ENCODE assay signal across 8 mouse cellular contexts in genomic region chr17:5977921-5978504, GRCm38 (mm10). TPM values are rescaled to one million over a fixed set of nuclear protein-coding genes. Genes with fewer than 3 reads are reported as not detected.
DNase-seq lines count a peak whose midpoint lies in the region; ATAC-seq and TF ChIP-seq lines count a peak whose summit lies in the region.

No protein-coding gene starts in this region.

- no peak for TF ChIP-seq POLR2A in spleen, adult 2 months (IDR thresholded peaks at IDR 0.05; ENCODE audit: low read depth, low read length)

- no peaks in the 10 kb centered on the region for H3K9me3 ChIP-seq in limb, embryonic 15.5 days
- no peaks in the 10 kb centered on the region for H3K9me3 ChIP-seq in forebrain, embryonic 13.5 days (replicated peaks)

- no peak overlapping the region for H3K4me2 ChIP-seq in limb, embryonic 15.5 days
- no peak overlapping the region for H3K4me2 ChIP-seq in forebrain, embryonic 13.5 days

- TF ChIP-seq CTCF in spleen, adult 2 months (IDR thresholded peaks at IDR 0.05; ENCODE audit: extremely low read depth, insufficient read depth, insufficient read length, insufficient replicate concordance): no peak

- WGBS in spleen, adult 2 months: 69% methylated on average over 8 of the region's 8 CpGs
- WGBS in limb, embryonic 15.5 days: 74% methylated on average over 8 of the region's 8 CpGs
- WGBS in forebrain, embryonic 13.5 days: 56% methylated on average over 8 of the region's 8 CpGs

- no peaks in the 10 kb centered on the region for H3K36me3 ChIP-seq in spleen, adult 2 months (ENCODE audit: control insufficient read depth, insufficient read depth, low read length)
- H3K36me3 ChIP-seq in limb, embryonic 15.5 days: no peaks in the 10 kb centered on the region
- no peaks in the 10 kb centered on the region for H3K36me3 ChIP-seq in forebrain, embryonic 13.5 days (ENCODE audit: poor library complexity, severe bottlenecking)

- peak; percentile 42 for DNase-seq in gastrocnemius, adult 18-20 months (ENCODE audit: low spot score)
- no peak for DNase-seq in gastrocnemius, postnatal 10 days
- no peak for DNase-seq in spleen, adult 2 months (ENCODE audit: low read depth in 1 of 2, low spot score in 2 of 2)
- no peak for DNase-seq in spleen, adult 12 weeks (ENCODE audit: low spot score)
- DNase-seq in natural killer cell, adult 2 months (ENCODE audit: low spot score in 2 of 2): no peak
- DNase-seq in yolk sac, embryonic 10.5 days (ENCODE audit: low spot score): no peak

- no peak for ATAC-seq in limb, embryonic 15.5 days (ENCODE audit: insufficient number of reproducible peaks, low FRiP score, low TSS enrichment, low read depth)
- no peak for ATAC-seq in forebrain, embryonic 13.5 days

- H3K27me3 ChIP-seq in spleen, adult 2 months (ENCODE audit: control insufficient read depth, insufficient read depth, low read length): no peaks in the 10 kb centered on the region
- no peaks in the 10 kb centered on the region for H3K27me3 ChIP-seq in limb, embryonic 15.5 days
- H3K27me3 ChIP-seq in forebrain, embryonic 13.5 days: no peaks in the 10 kb centered on the region

- peak overlapping the region; percentile 45; the same call in 1 of the 2 replicates for H3K27ac ChIP-seq in spleen, adult 2 months (ENCODE audit: insufficient read depth, low read length)
- H3K27ac ChIP-seq in limb, embryonic 15.5 days: peak overlapping the region; percentile 7; the same call in 1 of the 2 replicates
- no peak overlapping the region for H3K27ac ChIP-seq in forebrain, embryonic 13.5 days

- no peak overlapping the region for H3K9ac ChIP-seq in limb, embryonic 15.5 days
- no peak overlapping the region for H3K9ac ChIP-seq in forebrain, embryonic 13.5 days

- peaks cover 2% of the 10 kb centered on the region; the same call in 1 of the 2 replicates for H3K4me1 ChIP-seq in spleen, adult 2 months (ENCODE audit: control insufficient read depth, insufficient read depth, insufficient read length)
- peaks cover 35% of the 10 kb centered on the region for H3K4me1 ChIP-seq in limb, embryonic 15.5 days
- peaks cover 22% of the 10 kb centered on the region for H3K4me1 ChIP-seq in forebrain, embryonic 13.5 days

- H3K4me3 ChIP-seq in spleen, adult 2 months (ENCODE audit: extremely low read depth, insufficient read depth, insufficient read length): no peak overlapping the region
- no peak overlapping the region for H3K4me3 ChIP-seq in limb, embryonic 15.5 days
- H3K4me3 ChIP-seq in forebrain, embryonic 13.5 days: no peak overlapping the region

RNA-seq across cellular contexts. Expression of gene Synj2, which starts 36.9 kb away (rescaled TPM):
- 10 to 100 TPM; 25.7 to 32.7 TPM for total RNA-seq in gastrocnemius, adult 18-20 months (2021)
- 10 to 100 TPM; 30.0 to 31.4 TPM for total RNA-seq in gastrocnemius, postnatal 10 days (2021)
- 1.6 and 2.4 TPM in 2 replicates for polyA plus RNA-seq in spleen, adult 2 months (2012; rRNA removed)
- polyA plus RNA-seq in limb, embryonic 15.5 days (2015; fragmentation: Nextera tagmentation; extraction: Ambion mirVana): 3.0 and 3.8 TPM in 2 replicates
- 0.34 and 0.46 TPM in 2 replicates for polyA plus RNA-seq in forebrain, embryonic 13.5 days (2015; fragmentation: Nextera tagmentation; extraction: Ambion mirVana)
